Mouse (Mus musculus) left cerebral cortex, postnatal 14 days (tissue): Measurements from ENCODE around the gene Arl6. TPM values are rescaled to one million over a fixed set of nuclear protein-coding genes. Genes with fewer than 3 reads are reported as not detected.

ENCODE experiments used
- DNase-seq, 2 experiments: peaks; one replicate each; pipeline ENCODE4 v3.0.0; 2021 to 2022; ENCODE audit warnings: low spot score in 2 of 2, mixed read lengths in 1 of 2
- intact Hi-C: fragments of 180-260 bp; cut with DNase I; formaldehyde crosslinking; loops from one replicate; pipeline ENCODE4 v1.15.1; 2025
- long read RNA-seq, 2 experiments: library from polyadenylated mRNA; stranded (forward); transcript quantifications; one replicate each; pipeline ENCODE4 v2.0.0; 2021
- total RNA-seq, 2 experiments: library from RNA; stranded (reverse); gene quantifications; 2 replicates each; pipeline ENCODE4 v1.2.3; 2021

The Arl6 gene
- total RNA-seq, result 10 to 100 TPM; 34.4 to 35.2 TPM
- long read RNA-seq, experiment 1, transcript Arl6-201 (8 exons, 1,696 nt), result major isoform, 52 of 54 reads
- long read RNA-seq, experiment 1, partial matches to known transcripts, result 0 of 54 reads
- long read RNA-seq, experiment 1, other reads (novel, unspliced or antisense), result 2 of 54 reads
- long read RNA-seq, experiment 2, transcript Arl6-201 (8 exons, 1,696 nt), result major isoform, 36 of 37 reads
- long read RNA-seq, experiment 2, partial matches to known transcripts, result 1 of 37 reads
- long read RNA-seq, experiment 2, other reads (novel, unspliced or antisense), result 0 of 37 reads

GRCm38 (mm10) chr16:59639102-59639691 is at the start of gene Arl6:
TSS of gene Arl6 (minus strand) at chr16:59639391.
- intact Hi-C loops, result no loop called here
- peak; percentile 95 to 96 for DNase-seq

GRCm38 (mm10) chr16:59685135-59685534 is 45.9 kb upstream of the Arl6 start:
- peak; percentile 26 to 33 for DNase-seq
- intact Hi-C loops, result loop anchor here (10.0 kb wide), 2 partner anchors 860 to 920 kb away; partner anchors contain the start of gene Epha6

GRCm38 (mm10) chr16:59683434-59683833 is 44.2 kb upstream of the Arl6 start:
- intact Hi-C loops, result loop anchor here (10.0 kb wide), 2 partner anchors 861 to 921 kb away; partner anchors contain the start of gene Epha6
- DNase-seq, result peak; percentile 84 to 88

GRCm38 (mm10) chr16:59682216-59682891 is 43.2 kb upstream of the Arl6 start:
- DNase-seq, result no peak
- intact Hi-C loops, result loop anchor here (10.0 kb wide), 2 partner anchors 862 to 922 kb away; partner anchors contain the start of gene Epha6

GRCm38 (mm10) chr16:59666938-59667337 is 27.7 kb upstream of the Arl6 start:
- intact Hi-C loops, result no loop called here
- no peak for DNase-seq

GRCm38 (mm10) chr16:59643766-59644165 is 4.6 kb upstream of the Arl6 start:
- intact Hi-C loops, result no loop called here
- DNase-seq, result no peak

- DNase-seq, result no peak
- intact Hi-C loops, result no loop called here
Measured at GRCm38 (mm10) chr16:59639985-59640384, 794 bp upstream of the Arl6 start.

GRCm38 (mm10) chr16:59634598-59634997 is 4.6 kb downstream of the Arl6 start:
- intact Hi-C loops, result no loop called here
- no peak for DNase-seq

- DNase-seq, result no peak
- intact Hi-C loops, result no loop called here
Measured at GRCm38 (mm10) chr16:59621554-59621953, 17.6 kb downstream of the Arl6 start.

- intact Hi-C loops, result loop anchor here (2.0 to 5.0 kb wide), 3 partner anchors 80 to 196 kb away; partner anchors contain the start of gene Riox2
Measured at GRCm38 (mm10) chr16:59617167-59617566, 22.0 kb downstream of the Arl6 start.

GRCm38 (mm10) chr16:59615675-59616074 is 23.5 kb downstream of the Arl6 start:
- DNase-seq, result no peak
- intact Hi-C loops, result loop anchor here (2.0 to 5.0 kb wide), 3 partner anchors 78 to 195 kb away; partner anchors contain the start of gene Riox2

More at GRCm38 (mm10) chr16:59617167-59617566, 22.0 kb downstream of the Arl6 start:
- peak; percentile 55 to 61 for DNase-seq

- intact Hi-C loops, result no loop called here
- DNase-seq, result no peak
Measured at GRCm38 (mm10) chr16:59610750-59611149, 28.4 kb downstream of the Arl6 start.

GRCm38 (mm10) chr16:59604078-59604781 is 35.0 kb downstream of the Arl6 start:
- DNase-seq, result no peak
- intact Hi-C loops, result loop anchor here (5.0 kb wide), 1 partner anchor 182 kb away; no protein-coding TSS in a partner anchor

GRCm38 (mm10) chr16:59600311-59601251 is 38.6 kb downstream of the Arl6 start, which contains the start of gene Crybg3:
TSS of gene Crybg3 (minus strand) at chr16:59600979.
- DNase-seq, result peak in 1 of 2 experiments; percentile 51
- intact Hi-C loops, result loop anchor here (5.0 kb wide), 1 partner anchor 178 kb away; no protein-coding TSS in a partner anchor

- no peak for DNase-seq
- intact Hi-C loops, result loop anchor here (5.0 kb wide), 1 partner anchor 177 kb away; no protein-coding TSS in a partner anchor
Measured at GRCm38 (mm10) chr16:59599411-59600265, 39.6 kb downstream of the Arl6 start.

- DNase-seq, result no peak
- intact Hi-C loops, result no loop called here
Measured at GRCm38 (mm10) chr16:59598997-59599396, 40.2 kb downstream of the Arl6 start.

GRCm38 (mm10) chr16:59597256-59597655 is 41.9 kb downstream of the Arl6 start:
- intact Hi-C loops, result no loop called here
- DNase-seq, result no peak
